Mouse (Mus musculus) erythroblast, embryonic 14.5 days (primary cell): Measurements from ENCODE around the gene H2afz. TPM values are rescaled to one million over a fixed set of nuclear protein-coding genes. Genes with fewer than 3 reads are reported as not detected.
"Not testable (repeated sequence)": the region's sequence is repeated elsewhere in the genome, so short reads cannot be mapped to it uniquely, and the experiment has no call there.

Source experiments
- H3K27me3 ChIP-seq: 2 replicates; pipeline ENCODE4 v1.6.1; 2012; ENCODE audit warnings: inconsistent platforms; ENCODE audit not compliant: control insufficient read depth
- H3K36me3 ChIP-seq: 2 replicates; pipeline ENCODE4 v1.6.1; 2012; ENCODE audit warnings: mild to moderate bottlenecking, inconsistent platforms; ENCODE audit not compliant: control insufficient read depth
- H3K4me1 ChIP-seq: 2 replicates; pipeline ENCODE4 v1.6.1; 2012; ENCODE audit warnings: inconsistent platforms; ENCODE audit not compliant: control insufficient read depth
- H3K4me3 ChIP-seq: replicated peaks from 2 replicates; pipeline ENCODE3; 2012; ENCODE audit warnings: moderate library complexity, mild to moderate bottlenecking, inconsistent platforms
- H3K9me3 ChIP-seq: 2 replicates; pipeline ENCODE4 v1.6.1; 2012; ENCODE audit warnings: low read length, inconsistent platforms, mixed read lengths; ENCODE audit not compliant: control insufficient read depth
- GATA1 ChIP-seq: IDR thresholded peaks from 2 replicates; pipeline ENCODE4 v1.6.1; 2012; ENCODE audit warnings: low read length, inconsistent platforms, mixed read lengths
- TAL1 ChIP-seq: IDR thresholded peaks from 3 replicates; pipeline ENCODE4 v1.6.1; 2012; ENCODE audit warnings: low read length, inconsistent platforms, mixed read lengths
- polyA plus RNA-seq: library from polyadenylated mRNA; stranded (reverse); fragments of >175 nt; gene quantifications from 2 replicates; pipeline ENCODE4 v1.2.3, GENCODE M21; 2012

The H2afz gene
- polyA plus RNA-seq, 1 experiment = 289 TPM

DNA sequence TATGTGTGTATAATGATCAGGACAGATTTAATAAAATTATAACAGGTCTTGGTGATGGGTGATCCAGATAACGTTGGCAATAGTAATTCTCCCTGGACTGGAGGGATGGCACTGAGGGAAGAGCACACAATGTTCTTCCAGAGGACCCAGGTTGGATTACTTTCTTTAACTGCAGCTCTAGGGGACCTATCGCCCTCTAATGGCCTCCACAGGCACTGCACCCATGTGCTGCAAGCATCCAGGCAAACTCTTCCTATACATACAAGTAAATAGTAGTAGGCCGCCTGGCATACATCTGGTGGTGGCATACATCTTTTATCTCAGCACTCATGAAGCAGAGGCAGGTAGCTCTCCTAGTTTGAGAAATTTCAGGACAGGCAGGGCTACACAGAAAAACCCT, 30.9 kb downstream of the H2afz start:
- TF ChIP-seq TAL1 (no peak), GATA1 (no peak)
- no peak overlapping the region for H3K4me3 ChIP-seq
- no peaks in the 10 kb centered on the region for H3K27me3 ChIP-seq
- peaks cover 32% of the 10 kb centered on the region for H3K36me3 ChIP-seq
- peaks cover 9% of the 10 kb centered on the region for H3K4me1 ChIP-seq
- H3K9me3 ChIP-seq = no peaks in the 10 kb centered on the region

DNA sequence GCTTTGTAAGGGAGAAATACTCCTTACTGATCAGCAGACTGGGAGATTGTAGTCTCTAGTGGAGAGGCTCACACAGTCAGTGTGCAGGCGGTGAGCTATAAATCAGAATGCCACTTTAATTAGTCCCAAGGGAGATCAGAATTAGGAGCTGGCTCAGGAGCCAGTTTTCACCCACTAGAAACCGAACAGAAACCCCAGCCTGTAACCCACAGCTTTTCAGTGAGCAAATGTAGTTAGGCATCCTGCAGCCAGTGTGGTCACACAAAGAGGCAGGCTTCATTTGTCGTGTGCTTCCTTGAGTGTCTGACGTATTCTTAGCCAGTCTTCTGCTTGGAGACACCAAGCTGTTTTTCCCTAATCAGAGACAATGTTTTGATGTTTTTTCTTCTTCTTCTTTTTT, 32.1 kb downstream of the H2afz start:
- TF ChIP-seq GATA1 (no peak), TAL1 (no peak)
- Histone ChIP-seq H3K27me3 (no peaks in the 10 kb centered on the region), H3K9me3 (no peaks in the 10 kb centered on the region), H3K4me1 (peaks cover 6% of the 10 kb centered on the region), H3K4me3 (no peak overlapping the region), H3K36me3 (peaks cover 32% of the 10 kb centered on the region)

DNA sequence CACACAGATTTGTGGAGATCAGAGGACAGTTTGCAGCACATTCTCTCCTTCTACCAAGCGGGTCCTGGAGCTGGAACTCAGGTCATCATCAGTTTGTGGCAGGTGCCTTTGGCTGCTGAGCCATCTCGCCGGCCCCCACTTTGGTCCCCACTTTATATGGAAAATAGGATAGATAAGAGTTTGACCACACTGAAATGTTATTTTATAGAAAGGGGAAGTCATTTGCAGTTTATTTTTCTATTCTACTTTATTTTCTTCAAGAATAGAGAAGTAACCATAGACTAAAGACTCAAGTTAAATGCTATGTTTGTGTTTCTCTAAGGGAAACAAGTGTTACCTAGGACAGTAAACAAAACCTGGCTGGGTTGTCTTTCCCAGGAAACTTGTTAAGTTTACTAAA, 32.6 kb downstream of the H2afz start:
- H3K36me3 ChIP-seq = peaks cover 32% of the 10 kb centered on the region
- H3K4me1 ChIP-seq = peaks cover 2% of the 10 kb centered on the region; the same call in 1 of the 2 replicates
- no peak for TF ChIP-seq TAL1
- no peak for TF ChIP-seq GATA1

DNA sequence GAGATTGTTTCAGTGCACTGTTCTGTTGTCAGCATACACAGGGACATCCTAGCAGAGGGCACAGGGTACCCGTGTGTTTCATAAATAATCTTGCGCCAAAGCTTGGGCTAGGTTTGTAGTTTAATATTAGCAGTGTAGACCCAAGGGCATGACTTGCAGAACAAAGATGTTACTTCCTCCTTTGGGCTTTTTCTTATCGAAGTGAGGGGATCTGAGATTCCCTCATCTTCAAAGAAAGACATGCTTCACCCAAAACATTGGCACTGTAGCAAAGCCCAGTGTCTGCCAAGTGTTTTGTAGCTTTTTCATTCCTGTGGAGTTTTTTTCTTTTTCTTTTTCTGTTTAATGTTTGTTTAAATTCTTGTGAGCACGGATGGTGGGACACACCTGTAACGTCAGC, 33.4 kb downstream of the H2afz start:
- H3K4me1 ChIP-seq = peaks cover 1% of the 10 kb centered on the region; the same call in 1 of the 2 replicates
- peaks cover 26% of the 10 kb centered on the region for H3K36me3 ChIP-seq
- no peaks in the 10 kb centered on the region for H3K27me3 ChIP-seq
- TF ChIP-seq TAL1 = no peak
- no peak for TF ChIP-seq GATA1
- no peaks in the 10 kb centered on the region for H3K9me3 ChIP-seq
- H3K4me3 ChIP-seq = no peak overlapping the region

More for the DNA sequence above, 32.6 kb downstream of the H2afz start:
- H3K4me3 ChIP-seq = no peak overlapping the region
- H3K27me3 ChIP-seq = no peaks in the 10 kb centered on the region
- H3K9me3 ChIP-seq = no peaks in the 10 kb centered on the region

DNA sequence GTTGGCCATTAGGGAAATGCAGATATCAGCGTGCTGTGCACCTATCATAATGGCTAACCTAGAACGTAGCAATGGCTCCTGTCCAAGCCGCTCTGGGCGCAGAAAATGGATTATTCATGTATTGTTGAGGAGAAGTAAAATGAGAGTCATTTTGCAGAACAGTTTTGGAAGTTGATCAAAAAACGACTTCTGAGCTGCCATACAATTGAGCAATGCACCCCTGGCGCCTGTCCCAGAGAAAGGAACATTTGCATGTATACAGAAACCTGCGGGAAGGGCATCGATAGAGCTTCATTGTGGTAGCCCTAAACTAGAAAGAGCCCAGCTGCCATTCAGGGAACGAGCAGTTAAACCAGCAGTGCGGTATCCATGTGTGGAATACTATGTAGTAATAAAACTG, 35.9 kb downstream of the H2afz start:
- no peak overlapping the region for H3K4me3 ChIP-seq
- H3K36me3 ChIP-seq = peaks cover 30% of the 10 kb centered on the region
- peaks cover 1% of the 10 kb centered on the region; the same call in 1 of the 2 replicates for H3K4me1 ChIP-seq
- TF ChIP-seq GATA1 (no peak), TAL1 (no peak)
- H3K9me3 ChIP-seq = no peaks in the 10 kb centered on the region
- no peaks in the 10 kb centered on the region for H3K27me3 ChIP-seq

DNA sequence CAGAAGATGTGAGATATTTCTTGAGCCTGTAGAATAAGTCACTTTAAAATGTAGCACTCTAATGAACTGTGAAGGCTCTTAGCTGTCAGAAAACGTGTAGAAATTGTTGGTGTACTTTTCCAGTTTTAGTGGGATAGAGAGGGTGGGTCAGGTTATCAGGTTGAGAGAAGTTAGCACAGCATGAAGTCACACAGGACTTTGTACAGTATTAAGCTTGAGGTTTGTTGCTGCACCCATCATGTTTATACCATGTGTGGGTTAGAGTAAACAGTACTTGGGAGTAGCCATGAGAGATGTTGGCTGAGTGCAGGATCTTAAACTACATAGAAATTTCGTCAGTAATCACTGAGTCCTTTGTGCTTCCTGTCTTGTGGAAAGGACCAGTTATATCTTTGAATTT, 48.8 kb downstream of the H2afz start:
- peaks cover 10% of the 10 kb centered on the region; the same call in 1 of the 2 replicates for H3K36me3 ChIP-seq
- H3K27me3 ChIP-seq = no peaks in the 10 kb centered on the region
- no peaks in the 10 kb centered on the region for H3K9me3 ChIP-seq
- no peak overlapping the region for H3K4me3 ChIP-seq
- H3K4me1 ChIP-seq = peaks cover 7% of the 10 kb centered on the region
- no peak for TF ChIP-seq GATA1

DNA sequence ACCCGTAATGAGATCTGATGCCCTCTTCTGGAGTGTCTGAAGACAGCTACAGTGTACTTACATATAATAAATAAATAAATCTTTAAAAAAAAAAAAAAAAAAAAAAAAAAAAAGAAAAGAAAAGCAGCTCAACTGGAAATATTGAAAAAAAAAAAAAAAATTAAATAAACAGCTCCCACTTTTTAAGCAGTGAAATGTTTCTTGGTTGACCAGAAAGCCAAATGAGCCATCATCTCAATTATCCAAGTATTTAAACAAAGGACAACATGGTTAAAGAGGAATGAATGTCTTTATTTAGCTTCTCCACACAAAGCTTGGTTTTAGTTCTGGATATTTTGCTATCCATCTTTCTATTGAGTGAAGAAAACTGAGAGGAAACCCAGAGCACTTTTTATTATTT, 50.3 kb downstream of the H2afz start:
- peaks cover 18% of the 10 kb centered on the region for H3K4me1 ChIP-seq
- H3K4me3 ChIP-seq, H3K9me3 ChIP-seq, H3K36me3 ChIP-seq, H3K27me3 ChIP-seq: not testable (repeated sequence)

Other genes with a start within 250 kb of the H2afz start
- gene Ddit4l, start 242.9 kb upstream of the H2afz start, polyA plus RNA-seq = not detected in 2 replicates
- gene Gm21962, start 193.0 kb upstream of the H2afz start, polyA plus RNA-seq = not detected in 2 replicates
- gene Dnajb14, start 3.2 kb downstream of the H2afz start, polyA plus RNA-seq = 0.11 and 0.14 TPM in 2 replicates
- 1.8 and 2.7 TPM in 2 replicates for gene Lamtor3, start 54.0 kb downstream of the H2afz start, polyA plus RNA-seq
- gene Dapp1, start 117.1 kb downstream of the H2afz start, polyA plus RNA-seq = 0.18 and 0.29 TPM in 2 replicates
- not detected in 2 replicates for gene 1110002E22Rik, start 200.6 kb downstream of the H2afz start, polyA plus RNA-seq
- not detected in 2 replicates for gene Gm5105, start 202.9 kb downstream of the H2afz start, polyA plus RNA-seq